Mouse (Mus musculus): Measurements from ENCODE around the gene Hsf5. TPM values are rescaled to one million over a fixed set of nuclear protein-coding genes. Genes with fewer than 3 reads are reported as not detected.
A peak's percentile ranks its signal among the peaks of the same experiment; 100 is the strongest.

The Hsf5 gene
- total RNA-seq, 2 experiments from 2014 or later: 0.32 to 0.35 TPM

DNA sequence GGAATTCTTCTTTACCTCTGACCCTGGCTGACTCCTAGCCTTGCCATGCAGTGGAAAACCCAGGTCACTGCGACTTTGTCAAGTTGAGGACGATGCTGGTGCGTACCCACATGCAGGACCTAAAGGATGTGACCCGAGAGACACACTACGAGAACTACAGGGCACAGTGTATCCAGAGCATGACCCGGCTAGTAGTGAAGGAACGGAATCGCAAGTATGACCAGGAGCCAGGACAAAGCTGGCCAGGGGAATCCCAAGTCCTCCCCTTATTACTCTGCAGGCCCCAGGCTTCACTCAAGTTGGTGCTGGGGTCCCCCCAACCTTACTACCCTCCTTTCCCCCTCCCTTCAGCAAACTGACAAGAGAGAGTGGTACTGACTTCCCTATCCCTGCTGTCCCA, 27.4 kb upstream of the Hsf5 start:
- DNase-seq (ENCODE audit: extremely low spot score in 1 of 2, low spot score in 1 of 2): no peak

DNA sequence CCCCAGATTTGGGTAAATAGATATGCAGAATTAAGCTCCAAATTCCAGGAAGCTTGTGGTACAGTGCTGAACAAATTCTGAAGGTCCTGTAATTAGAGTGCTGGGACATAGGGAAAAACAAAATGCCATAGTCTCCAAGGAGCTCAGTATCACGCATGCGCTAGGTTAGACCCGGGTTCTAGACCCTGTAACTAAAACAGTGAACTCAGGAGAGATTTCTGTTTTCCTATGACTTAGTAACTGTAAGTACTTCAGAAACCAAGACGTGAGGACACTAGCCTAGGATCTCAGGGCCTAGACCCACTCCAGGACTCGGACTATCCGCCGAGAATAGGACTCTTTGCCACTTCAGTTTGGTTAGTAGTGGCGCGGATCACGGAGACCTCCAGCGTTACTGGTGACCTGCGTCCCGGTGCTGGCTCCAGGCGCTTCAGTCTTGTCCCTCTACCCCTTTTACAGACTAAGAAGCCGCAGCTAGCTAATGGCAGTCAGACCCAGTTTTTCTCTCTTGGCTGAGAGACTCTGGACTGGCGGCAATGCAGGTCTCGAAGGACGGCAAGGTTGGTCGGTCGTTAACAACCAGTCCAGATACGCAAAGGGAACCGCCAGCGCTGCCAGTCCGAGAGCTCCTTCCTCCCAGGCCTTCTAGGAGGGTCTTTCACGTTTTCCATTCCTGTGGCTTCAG, 26.0 kb upstream of the Hsf5 start:
- peak in 1 of 2 experiments; percentile 46 for DNase-seq (ENCODE audit: extremely low spot score in 1 of 2, low spot score in 1 of 2)

DNA sequence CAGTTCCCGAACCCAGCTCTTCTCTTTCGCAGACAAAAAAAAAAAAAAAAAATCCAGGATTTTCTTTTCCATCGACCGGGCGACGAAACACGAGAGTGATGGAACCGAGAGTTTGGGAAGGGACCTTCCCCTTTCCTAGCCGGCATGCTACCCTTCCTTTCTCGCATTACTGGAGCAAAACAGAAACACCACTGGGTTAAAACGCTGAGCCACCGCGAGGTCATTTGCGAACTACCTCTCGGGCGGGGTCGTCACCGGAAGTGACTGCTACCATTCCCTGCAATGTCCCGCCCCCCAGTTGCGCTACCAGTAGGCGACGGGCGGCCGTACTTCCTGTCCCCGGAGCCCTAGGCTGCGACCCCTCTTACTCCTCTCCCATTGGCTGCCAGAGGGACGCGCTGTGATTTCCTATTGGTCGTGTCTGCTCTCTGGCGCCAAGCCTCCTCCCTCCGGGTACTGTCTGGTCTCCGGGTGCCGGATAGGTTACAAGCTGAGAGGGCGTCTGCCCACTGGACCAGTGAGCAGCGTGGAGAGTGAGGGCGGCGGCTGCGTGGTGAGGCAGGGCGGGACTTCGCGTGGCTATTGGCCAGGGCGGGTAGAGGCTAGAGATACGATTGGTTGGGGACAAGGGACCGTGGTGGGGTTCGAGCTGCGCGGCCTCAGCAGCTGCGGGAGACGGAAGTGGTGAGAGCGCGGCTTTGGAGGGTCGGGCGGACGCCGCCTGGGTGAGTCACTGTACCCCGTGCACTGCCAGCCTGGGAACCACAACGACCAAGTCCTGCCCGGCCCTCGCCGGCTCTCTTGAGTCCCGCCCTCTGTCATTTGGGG, 25.2 kb upstream of the Hsf5 start, which contains the start of gene Mtmr4:
TSS of gene Mtmr4 (plus strand) at position 637 of the 828 bp plus-strand sequence.
- DNase-seq (ENCODE audit: extremely low spot score in 1 of 2, low spot score in 1 of 2): peak; percentile 89 to 96

DNA sequence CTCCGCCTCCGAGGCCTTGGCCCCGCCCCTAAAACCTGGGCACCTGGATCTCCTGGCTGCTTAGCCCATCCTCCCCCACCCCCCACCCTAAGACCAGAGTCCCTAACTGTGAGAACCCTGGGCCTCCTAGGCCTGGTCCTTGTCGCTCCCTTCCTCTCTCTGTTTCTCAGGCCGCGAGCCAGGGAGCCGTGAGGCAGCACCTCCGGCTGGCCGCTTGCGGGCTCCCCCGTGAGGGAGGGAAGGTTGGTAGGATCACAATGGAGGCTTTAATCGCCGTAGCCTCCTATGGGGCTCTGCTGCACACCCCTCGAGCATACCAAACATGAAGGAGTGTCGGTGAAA, 24.6 kb upstream of the Hsf5 start:
- DNase-seq (ENCODE audit: extremely low spot score in 1 of 2, low spot score in 1 of 2): no peak

DNA sequence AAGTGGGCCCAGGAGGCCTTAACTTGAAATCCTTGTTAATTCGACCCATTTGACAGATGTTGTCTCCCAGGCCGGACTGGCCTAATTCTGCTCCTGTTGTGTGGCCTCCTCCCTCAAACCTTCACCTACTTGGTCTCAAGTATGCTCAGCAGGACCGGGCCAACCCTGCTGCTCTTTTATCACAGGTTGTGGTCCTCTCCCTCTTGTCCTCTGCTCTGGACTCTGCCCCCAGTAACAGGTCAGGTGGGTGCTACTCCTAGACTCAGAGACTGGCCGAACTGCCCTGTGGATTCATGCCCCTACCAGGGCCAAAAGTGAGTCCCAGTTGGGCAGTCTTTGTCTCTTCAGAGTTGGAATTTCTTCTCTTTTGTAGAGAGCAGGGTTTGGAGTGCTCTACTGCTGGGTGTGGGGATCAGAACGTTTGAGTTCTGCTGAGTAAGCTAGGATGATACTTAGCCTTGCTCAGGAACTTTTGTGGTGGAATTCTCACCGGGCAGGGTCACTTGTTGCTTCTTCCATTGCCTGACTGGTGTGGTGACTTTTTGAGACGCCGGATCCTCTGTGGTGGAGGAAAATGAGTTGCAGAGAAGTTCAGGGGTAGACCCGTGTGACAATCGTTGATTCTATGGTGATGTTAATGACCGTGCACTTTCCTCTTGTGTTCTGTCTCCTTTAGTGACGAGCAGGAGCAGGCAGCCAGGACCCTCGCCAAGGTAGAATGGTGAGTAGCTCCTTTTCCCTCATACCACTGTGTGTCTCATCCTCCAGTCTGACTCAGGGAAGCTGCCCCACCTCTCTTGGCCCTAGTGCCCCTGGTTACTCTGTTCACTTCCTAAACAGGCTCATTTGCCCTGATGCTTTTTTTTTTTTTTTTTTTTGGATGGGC, 24.0 kb upstream of the Hsf5 start:
- DNase-seq (ENCODE audit: extremely low spot score in 1 of 2, low spot score in 1 of 2): no peak

DNA sequence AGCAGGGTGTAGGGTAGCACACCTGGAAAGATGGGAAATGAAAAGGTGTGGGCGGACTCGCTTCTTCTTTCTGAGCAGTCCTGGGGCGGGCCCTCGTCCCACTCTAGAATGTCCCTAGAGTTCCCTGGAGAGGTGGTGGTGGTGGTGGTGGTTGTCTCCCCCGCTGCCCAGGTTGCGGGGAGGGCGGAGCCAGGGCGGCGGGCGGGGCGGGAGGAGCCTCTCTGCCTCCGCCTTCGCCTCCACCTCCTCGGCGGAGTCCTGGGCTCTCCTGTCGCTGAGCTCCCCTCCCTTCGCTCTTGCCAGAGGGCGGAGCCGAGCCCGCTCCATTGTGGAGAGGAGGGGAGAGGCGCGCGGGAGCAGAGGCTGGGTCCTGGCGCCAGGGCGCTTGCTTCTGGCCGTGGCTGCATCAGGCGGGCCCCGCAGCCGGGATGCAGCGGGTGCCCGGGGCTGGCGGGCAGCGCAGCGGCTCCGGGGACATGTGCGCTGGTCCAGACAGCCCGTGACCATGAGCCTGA, 21.6 kb upstream of the Hsf5 start:
- DNase-seq (ENCODE audit: extremely low spot score in 1 of 2, low spot score in 1 of 2): peak; percentile 62 to 64

DNA sequence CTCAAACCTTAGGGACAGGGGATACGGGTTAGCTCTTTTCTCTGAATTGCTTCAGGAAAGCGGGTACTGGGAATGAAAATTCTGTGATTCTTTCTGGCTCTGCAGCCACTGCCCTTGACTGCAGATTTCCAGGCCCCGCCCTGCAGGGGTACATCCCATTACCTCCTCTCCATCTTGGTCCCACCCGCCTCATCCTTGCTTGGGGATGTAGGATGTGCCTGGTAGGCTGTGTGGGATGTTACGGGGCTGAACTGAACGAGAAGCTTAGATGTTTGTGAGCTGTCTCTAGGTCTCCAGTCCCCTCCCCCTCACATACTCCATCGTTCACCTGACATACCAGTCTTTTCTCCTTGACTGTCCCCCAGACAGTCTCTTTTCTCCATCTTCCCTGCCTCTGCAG, 21.0 kb upstream of the Hsf5 start:
- DNase-seq (ENCODE audit: extremely low spot score in 1 of 2, low spot score in 1 of 2): no peak

DNA sequence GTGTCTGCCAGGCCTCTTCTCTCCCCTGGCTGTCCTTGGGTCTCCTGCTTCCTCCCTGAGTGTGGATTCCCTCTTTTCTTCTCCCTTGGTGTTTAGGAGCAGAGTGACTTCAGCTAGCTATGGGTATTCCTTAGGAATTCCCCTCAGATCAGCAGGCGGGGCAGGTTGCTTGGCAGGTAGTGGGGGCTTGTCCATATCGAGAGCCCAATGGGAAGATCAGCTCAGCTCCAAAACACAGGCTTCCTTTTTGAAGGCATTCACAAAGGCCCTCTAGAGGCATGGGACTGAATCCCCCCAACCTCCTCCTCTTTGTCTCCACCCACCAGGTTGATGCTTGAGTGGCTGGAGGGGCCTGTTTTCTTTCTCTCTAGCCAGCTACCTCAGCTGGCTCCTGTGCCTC, 20.5 kb upstream of the Hsf5 start:
- DNase-seq (ENCODE audit: extremely low spot score in 1 of 2, low spot score in 1 of 2): no peak

DNA sequence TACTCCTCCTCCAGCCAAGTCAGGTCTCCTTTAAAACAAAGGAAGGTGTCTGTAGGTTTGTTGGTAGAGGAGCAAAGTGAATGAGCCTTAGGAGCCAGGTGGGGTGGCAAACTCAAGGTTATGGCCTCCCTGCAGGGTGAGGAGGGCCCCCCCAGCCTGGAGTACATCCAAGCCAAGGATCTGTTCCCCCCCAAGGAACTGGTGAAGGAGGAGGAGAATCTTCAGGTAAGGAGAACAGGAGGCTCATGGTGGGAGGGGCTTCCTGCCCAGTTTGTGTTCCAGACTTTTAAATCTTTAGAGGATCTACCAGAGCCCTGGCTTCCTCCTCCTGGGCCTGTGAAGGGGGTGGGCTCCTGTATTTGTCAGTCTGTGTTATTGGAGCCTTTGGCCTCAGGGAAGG, 19.9 kb upstream of the Hsf5 start:
- no peak for DNase-seq (ENCODE audit: extremely low spot score in 1 of 2, low spot score in 1 of 2)

DNA sequence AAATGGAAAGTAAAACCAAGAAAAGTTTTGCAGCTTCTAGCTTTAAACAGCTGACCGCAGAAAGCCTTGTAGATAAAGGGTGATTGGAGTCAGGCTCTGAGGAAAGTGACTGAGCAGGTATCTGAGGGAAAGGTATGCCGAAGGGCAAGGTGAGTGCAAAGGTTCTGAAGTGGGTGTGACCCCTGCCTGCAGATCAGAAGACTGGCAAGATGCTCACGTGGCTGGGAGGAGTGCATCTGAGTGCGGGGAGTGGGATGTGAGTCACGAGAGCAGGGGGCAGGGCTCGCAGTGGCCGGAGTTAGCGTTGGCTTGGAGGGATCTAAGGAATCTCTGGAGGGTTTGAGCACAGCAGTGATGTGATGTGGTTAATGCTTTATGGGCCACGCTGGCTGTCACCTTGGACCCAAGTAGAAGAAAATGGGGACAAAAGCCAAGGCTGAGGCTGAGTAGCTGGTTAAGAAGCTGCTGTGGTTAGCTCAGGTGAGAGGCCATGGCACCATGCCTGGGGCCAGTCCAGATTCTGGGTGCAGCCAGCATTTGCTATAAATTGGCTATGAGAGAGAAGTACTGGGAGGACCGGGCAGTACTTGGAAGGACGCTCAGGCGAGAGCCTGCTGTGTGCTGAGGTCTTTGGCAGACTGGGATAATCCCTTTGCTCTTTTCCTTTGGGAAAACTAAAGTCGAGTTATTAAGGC, 17.4 kb upstream of the Hsf5 start:
- no peak for DNase-seq (ENCODE audit: extremely low spot score in 1 of 2, low spot score in 1 of 2)

DNA sequence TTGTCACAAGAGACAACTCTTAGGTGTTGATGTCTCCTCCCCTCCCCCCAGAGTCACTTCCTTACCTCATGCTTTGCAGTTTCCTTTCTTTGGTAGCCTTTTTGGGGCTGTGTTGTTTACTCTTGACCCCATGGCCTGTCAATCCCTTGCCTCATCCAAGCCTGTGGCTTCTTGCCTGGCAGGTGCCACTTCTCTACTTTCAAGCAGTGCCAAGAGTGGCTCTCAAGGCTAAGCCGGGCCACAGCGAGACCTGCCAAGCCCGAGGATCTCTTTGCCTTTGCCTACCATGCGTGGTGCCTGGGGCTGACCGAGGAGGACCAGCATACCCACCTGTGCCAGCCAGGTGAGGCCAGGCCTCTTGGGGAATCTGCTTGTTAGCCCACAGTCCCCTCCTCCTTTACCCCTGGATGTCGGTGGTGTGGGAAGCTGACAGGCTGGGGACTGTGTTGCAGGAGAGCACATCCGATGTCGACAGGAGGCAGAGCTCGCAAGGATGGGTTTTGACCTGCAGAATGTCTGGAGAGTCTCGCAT, 16.6 kb upstream of the Hsf5 start:
- DNase-seq (ENCODE audit: extremely low spot score in 1 of 2, low spot score in 1 of 2): no peak

DNA sequence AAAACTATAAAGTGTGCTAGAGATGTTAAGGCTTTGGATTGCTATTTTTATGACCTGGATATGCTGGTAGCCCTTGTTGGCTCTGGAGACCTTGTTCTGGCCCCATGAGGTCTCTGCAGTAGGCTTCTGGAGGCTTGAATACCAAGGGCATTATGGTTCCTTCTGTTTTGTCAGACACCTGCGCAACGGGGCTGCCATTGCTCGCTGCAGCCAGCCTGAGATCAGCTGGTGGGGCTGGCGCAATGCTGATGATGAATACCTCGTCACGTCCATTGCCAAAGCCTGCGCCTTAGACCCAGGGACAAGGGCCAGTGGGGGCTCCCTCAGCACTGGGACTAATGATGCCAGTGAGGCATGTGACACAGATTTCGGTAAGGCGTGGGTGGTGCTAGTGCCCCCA, 14.7 kb upstream of the Hsf5 start:
- no peak for DNase-seq (ENCODE audit: extremely low spot score in 1 of 2, low spot score in 1 of 2)

DNA sequence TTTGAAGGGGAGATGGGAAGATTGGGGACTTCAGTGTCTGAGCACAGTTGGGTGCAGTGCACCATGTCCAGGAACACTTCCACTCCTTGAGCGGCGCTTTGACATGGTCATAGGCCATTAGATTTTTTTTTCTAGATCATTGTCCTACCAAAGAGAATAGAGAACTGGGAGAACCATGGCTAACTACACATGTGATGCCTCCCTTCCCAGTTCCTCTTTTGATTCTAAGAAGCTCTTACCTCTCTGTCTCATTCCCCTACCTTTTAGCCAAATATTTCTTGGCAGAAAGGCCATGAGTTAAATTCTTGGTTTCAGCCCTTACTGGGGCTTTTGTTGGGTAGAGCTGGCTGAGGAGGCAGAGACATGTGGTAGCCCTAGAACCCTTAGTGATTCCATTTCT, 13.4 kb upstream of the Hsf5 start:
- DNase-seq (ENCODE audit: extremely low spot score in 1 of 2, low spot score in 1 of 2): no peak

DNA sequence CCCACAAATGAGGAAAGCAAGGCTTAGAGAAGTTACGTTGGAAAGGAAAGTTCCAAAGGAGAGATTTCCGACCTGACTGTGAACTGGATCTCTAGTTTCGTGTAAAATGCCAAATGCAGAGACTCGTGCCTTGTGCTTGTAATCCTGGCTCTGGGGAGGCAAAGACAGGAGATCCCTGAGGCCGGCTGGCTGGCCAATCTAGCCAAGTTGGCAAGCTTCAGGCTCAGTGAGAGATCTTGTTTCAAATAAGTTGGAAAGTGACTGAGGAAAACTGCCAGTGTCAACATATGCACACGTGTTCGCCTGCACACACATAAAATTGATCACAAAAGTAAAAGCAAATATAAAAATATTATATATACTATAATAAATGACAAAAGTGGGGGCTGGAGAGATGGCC, 7.7 kb upstream of the Hsf5 start:
- DNase-seq (ENCODE audit: extremely low spot score in 1 of 2, low spot score in 1 of 2): no peak

DNA sequence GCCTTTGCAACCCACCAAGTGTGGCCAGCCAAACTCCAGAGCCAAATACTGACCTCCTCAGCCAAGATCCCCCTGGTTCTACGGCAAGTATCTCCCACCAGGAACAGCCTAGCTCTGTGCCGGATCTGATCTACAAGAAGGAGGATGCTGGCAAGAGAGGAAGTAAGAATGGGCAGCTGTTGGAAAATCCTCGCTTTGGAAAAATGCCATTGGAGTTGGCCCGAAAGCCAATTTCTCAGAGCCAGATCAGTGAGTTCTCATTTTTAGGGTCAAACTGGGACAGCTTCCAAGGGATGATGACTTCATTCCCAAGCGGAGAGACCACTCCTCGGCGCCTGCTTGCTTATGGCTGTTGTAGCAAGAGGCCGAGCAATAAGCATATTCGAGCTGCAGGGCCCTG, 5.4 kb upstream of the Hsf5 start:
- DNase-seq (ENCODE audit: extremely low spot score in 1 of 2, low spot score in 1 of 2): no peak

DNA sequence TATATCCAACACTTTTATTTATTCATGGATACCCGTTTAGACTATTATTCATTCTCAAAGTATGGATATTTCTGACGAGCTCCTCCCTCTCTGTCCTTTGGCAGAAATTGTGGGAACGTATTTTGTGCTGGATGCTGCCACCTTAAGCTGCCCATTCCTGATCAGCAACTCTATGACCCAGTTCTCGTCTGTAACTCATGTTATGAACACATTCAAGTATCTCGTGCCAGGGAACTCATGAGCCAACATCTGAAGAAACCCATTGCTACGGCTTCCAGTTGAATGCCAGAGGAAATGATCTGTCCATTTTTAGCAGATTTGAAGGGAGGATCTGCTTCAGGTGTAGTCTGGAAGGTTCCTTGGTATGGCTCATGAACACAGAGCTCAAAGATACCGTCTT, 3.0 kb upstream of the Hsf5 start:
- no peak for DNase-seq (ENCODE audit: extremely low spot score in 1 of 2, low spot score in 1 of 2)

DNA sequence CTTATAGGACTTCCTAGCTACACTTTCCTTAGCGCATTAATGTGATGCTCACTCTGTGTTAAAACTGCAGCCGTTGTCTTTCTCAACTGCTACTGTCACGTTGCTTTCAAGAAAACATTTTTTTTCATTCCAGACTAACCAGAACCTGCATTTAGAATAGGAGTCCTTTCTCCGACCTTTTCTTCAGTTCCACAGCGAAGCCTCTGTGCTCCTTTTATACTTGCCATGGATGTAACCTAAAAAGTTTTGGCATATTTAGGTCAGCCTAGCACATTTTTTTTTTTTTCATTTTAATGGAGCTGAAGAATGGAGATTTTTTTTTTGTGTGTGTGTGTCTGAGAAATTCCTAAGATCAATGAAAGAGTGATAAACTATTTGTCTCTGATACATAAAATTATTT, 1.4 kb upstream of the Hsf5 start:
- DNase-seq (ENCODE audit: extremely low spot score in 1 of 2, low spot score in 1 of 2): no peak

DNA sequence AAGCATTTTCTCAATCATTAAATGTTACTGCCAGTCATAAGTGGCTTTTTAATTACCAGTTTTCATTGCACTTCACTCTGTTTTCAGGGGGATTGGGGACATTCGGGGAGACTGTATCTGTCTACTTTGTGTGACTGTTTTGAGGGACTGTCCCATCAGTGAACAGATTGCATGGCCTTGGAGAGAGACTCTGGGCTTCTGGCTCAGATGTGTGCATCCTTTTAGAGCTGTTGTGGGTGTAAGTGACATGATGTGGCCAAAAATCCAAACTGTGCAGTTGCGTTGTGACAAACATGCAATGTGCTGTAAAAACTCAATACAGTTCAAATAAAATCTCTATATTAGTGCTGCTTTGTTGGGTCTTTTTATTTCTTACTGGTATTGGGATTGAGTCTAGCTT, 1.0 kb upstream of the Hsf5 start:
- DNase-seq (ENCODE audit: extremely low spot score in 1 of 2, low spot score in 1 of 2): no peak

DNA sequence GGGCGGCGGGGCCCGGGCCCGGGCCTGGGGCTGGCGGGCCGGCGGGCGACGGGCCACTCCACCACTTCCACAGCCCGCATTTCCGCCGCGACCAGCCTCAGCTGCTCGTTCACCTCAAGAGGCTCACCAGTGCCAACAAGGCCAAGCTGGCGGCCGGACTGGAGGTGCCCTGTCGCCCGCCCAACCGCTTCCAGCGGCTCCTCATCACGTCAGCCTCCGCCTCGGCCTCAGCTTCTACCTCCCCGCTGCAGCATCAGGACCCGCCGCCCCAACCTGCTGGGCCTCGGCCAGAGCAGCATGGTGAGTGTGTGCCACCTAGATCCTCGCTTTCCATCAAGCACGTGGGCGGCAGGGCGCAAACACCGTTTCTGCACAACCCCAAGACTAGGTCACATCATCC, 642 bp downstream of the Hsf5 start:
- no peak for DNase-seq (ENCODE audit: extremely low spot score in 1 of 2, low spot score in 1 of 2)

DNA sequence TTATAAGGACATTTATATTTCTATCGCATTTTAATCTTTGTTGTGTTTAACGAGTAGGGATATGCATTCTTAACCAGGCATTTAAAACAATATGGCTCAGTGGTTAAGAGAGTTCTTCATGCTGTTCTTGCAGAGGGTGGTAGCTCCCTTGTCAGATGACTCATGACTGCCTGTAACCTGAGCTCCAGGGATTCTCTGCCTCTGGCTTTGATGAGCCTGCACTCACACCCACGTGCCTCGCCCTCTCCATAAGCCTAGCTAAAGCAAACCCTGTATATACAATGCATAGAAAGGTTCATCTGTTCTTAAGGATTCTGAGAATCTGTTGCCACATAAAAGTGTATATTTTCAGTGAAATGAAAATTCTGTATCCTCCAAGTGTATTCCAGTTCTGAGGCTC, 6.2 kb downstream of the Hsf5 start:
- DNase-seq (ENCODE audit: extremely low spot score in 1 of 2, low spot score in 1 of 2): no peak
